Mouse (Mus musculus): ENCODE results near the gene Endog. TPM values are rescaled to one million over a fixed set of nuclear protein-coding genes. Genes with fewer than 3 reads are reported as not detected.
"Not testable (repeated sequence)": the region's sequence is repeated elsewhere in the genome, so short reads cannot be mapped to it uniquely, and the experiment has no call there.

Gene Endog
- not detected in 2 replicates for polyA plus RNA-seq (2012; ENCODE audit: insufficient read depth, insufficient read length, low replicate concordance, missing spikeins)

DNA sequence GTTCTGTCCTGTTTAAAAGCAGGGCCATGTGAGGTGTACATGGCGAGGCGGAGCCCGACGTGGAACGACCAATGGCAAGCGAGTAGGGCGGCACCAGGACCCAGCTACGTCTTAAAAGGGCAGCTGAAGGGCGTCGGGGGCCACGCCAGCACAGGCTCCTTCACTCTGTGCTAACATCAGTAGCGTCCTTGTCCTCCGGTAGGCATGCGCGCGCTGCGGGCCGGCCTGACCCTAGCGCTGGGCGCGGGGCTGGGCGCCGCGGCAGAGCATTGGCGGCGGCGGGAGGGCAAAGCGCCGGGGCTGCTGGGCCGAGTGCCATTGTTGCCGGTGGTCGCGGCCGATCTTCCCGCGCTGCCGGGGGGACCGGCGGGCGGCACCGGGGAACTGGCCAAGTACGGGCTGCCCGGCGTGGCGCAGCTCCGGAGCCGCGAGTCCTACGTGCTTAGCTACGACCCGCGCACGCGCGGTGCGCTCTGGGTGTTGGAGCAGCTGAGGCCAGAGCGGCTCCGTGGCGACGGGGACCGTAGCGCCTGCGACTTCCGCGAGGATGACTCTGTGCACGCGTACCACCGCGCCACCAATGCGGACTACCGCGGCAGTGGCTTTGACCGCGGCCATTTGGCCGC, at the start of gene Endog:
Endog (plus strand) TSS at position 123 of the 626 bp plus-strand sequence.
- Histone ChIP-seq H3K4me3 (ENCODE audit: insufficient read depth, low read depth, low read length) (peak within 1 kb of the TSS; percentile 63), H3K4me1 (ENCODE audit: control insufficient read depth, insufficient read depth, low read length) (peaks cover 22% of the 10 kb centered on the region), H3K27ac (ENCODE audit: insufficient read depth, low read depth, low read length) (peak within 1 kb of the TSS; percentile 93)
- WGBS: under 1% methylated on average over 75 of the region's 75 CpGs
- TF ChIP-seq POLR2A (IDR thresholded peaks at IDR 0.05; ENCODE audit: insufficient read depth, low read depth, low read length): peak; percentile 95
- no peak for TF ChIP-seq CTCF (IDR thresholded peaks at IDR 0.05; ENCODE audit: insufficient read depth, low read depth, low read length)

GRCm38 (mm10) chr2:30122766-30123165, 48.5 kb upstream of the Endog start:
- TF ChIP-seq CTCF (IDR thresholded peaks at IDR 0.05; ENCODE audit: insufficient read depth, low read depth, low read length) (no peak), POLR2A (IDR thresholded peaks at IDR 0.05; ENCODE audit: insufficient read depth, low read depth, low read length) (no peak)
- WGBS: 58% methylated on average over 5 of the region's 5 CpGs
- peak overlapping the region; percentile 16; the same call in 1 of the 2 replicates for H3K27ac ChIP-seq (ENCODE audit: insufficient read depth, low read depth, low read length)
- peaks cover 35% of the 10 kb centered on the region for H3K4me1 ChIP-seq (ENCODE audit: control insufficient read depth, insufficient read depth, low read length)
- H3K4me3 ChIP-seq (ENCODE audit: insufficient read depth, low read depth, low read length): peak overlapping the region; percentile 19; the same call in 1 of the 2 replicates

- peak overlapping the region; percentile 98 for H3K27ac ChIP-seq (ENCODE audit: insufficient read depth, low read depth, low read length)
- WGBS: under 1% methylated on average over 44 of the region's 44 CpGs
- H3K4me3 ChIP-seq (ENCODE audit: insufficient read depth, low read depth, low read length): peak overlapping the region; percentile 97
- TF ChIP-seq POLR2A (IDR thresholded peaks at IDR 0.05; ENCODE audit: insufficient read depth, low read depth, low read length) (no peak), CTCF (IDR thresholded peaks at IDR 0.05; ENCODE audit: insufficient read depth, low read depth, low read length) (no peak)
- peaks cover 28% of the 10 kb centered on the region for H3K4me1 ChIP-seq (ENCODE audit: control insufficient read depth, insufficient read depth, low read length)
These were observed 47.4 kb upstream of the Endog start for GRCm38 (mm10) chr2:30123729-30124471.

DNA sequence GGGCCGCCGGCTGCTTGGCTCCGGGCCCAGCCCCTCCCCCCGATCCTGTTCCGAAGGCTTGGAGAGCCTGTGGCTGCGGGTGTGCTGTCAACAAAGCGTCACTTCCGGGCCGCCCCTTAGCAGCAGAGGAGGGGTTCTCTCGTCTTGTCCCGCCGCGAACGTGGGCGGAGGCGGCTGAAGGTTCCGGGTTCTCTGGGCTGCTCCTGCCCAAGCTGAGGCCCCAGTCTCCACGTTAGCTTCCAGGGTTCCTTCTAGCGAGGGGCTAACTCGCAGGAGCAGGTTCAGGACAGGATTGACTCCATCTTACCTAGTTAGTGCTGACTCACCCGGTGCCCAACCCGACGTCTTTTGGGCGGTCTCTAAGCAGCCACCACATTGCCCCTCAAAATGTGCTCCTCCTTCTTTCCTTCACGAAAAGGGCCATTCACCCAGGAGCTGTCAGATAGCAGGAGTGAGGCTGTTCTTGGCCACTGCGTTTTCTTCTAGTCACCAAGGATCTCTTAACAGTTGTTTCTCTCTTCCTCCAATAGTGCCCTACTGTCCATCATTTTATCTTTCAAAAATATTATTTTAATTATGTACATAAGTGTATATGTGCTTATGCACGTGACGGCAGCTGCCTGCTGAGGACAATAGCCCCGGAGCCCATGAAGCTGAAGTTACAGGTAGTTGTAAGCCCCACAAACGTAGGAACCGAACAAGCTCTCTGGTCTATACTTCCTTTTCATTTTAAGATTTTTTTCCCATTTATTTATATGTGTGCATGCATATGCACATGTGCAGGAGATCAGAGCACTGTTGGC, 46.6 kb upstream of the Endog start, which contains the start of gene Zer1:
Zer1 (minus strand) TSS at position 114 of the 803 bp plus-strand sequence.
- Histone ChIP-seq H3K4me3 (ENCODE audit: insufficient read depth, low read depth, low read length) (peak within 1 kb of the TSS; percentile 97), H3K4me1 (ENCODE audit: control insufficient read depth, insufficient read depth, low read length) (peaks cover 20% of the 10 kb centered on the region), H3K27ac (ENCODE audit: insufficient read depth, low read depth, low read length) (peak within 1 kb of the TSS; percentile 98)
- TF ChIP-seq POLR2A (IDR thresholded peaks at IDR 0.05; ENCODE audit: insufficient read depth, low read depth, low read length): peak; percentile 63
- no peak for TF ChIP-seq CTCF (IDR thresholded peaks at IDR 0.05; ENCODE audit: insufficient read depth, low read depth, low read length)
- WGBS: 4% methylated on average over 31 of the region's 31 CpGs

- Histone ChIP-seq H3K27ac (ENCODE audit: insufficient read depth, low read depth, low read length) (no peak overlapping the region), H3K4me1 (ENCODE audit: control insufficient read depth, insufficient read depth, low read length) (peaks cover 2% of the 10 kb centered on the region; the same call in 1 of the 2 replicates), H3K4me3 (ENCODE audit: insufficient read depth, low read depth, low read length) (no peak overlapping the region)
- WGBS: 29% methylated on average over 2 of the region's 2 CpGs
- TF ChIP-seq CTCF (IDR thresholded peaks at IDR 0.05; ENCODE audit: insufficient read depth, low read depth, low read length) (no peak), POLR2A (IDR thresholded peaks at IDR 0.05; ENCODE audit: insufficient read depth, low read depth, low read length) (no peak)
These were observed 42.5 kb upstream of the Endog start for GRCm38 (mm10) chr2:30128789-30129188.

DNA sequence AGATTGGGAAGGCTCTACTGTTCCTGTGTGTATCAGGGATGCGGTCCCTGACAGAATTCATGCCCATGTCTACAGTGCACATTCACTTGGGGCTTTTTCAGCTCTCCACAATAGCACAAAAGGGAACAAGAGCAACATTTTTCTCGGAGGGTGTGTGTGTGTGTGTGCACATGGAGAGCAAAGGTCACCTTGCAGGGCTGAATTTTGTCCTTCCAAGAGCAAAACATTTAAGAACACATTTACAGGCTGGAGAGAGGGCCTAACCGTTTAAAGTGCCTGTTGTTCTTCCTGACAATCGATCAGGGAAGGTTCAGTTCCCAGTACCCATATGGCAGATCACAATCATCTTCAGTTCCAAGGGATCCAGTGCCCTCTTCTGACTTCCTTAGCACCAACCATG, 41.1 kb upstream of the Endog start:
- TF ChIP-seq POLR2A (IDR thresholded peaks at IDR 0.05; ENCODE audit: insufficient read depth, low read depth, low read length) (no peak), CTCF (IDR thresholded peaks at IDR 0.05; ENCODE audit: insufficient read depth, low read depth, low read length) (no peak)
- 83% methylated on average over 4 of the region's 4 CpGs for WGBS
- Histone ChIP-seq H3K4me3 (ENCODE audit: insufficient read depth, low read depth, low read length) (no peak overlapping the region), H3K4me1 (ENCODE audit: control insufficient read depth, insufficient read depth, low read length) (peaks cover 10% of the 10 kb centered on the region), H3K27ac (ENCODE audit: insufficient read depth, low read depth, low read length) (no peak overlapping the region)

- peaks cover 12% of the 10 kb centered on the region for H3K4me1 ChIP-seq (ENCODE audit: control insufficient read depth, insufficient read depth, low read length)
- not testable (repeated sequence) for H3K4me3 ChIP-seq (ENCODE audit: insufficient read depth, low read depth, low read length); H3K27ac ChIP-seq (ENCODE audit: insufficient read depth, low read depth, low read length)
- 57% methylated on average over 5 of the region's 5 CpGs for WGBS
These were observed 40.1 kb upstream of the Endog start for GRCm38 (mm10) chr2:30131240-30131639.

DNA sequence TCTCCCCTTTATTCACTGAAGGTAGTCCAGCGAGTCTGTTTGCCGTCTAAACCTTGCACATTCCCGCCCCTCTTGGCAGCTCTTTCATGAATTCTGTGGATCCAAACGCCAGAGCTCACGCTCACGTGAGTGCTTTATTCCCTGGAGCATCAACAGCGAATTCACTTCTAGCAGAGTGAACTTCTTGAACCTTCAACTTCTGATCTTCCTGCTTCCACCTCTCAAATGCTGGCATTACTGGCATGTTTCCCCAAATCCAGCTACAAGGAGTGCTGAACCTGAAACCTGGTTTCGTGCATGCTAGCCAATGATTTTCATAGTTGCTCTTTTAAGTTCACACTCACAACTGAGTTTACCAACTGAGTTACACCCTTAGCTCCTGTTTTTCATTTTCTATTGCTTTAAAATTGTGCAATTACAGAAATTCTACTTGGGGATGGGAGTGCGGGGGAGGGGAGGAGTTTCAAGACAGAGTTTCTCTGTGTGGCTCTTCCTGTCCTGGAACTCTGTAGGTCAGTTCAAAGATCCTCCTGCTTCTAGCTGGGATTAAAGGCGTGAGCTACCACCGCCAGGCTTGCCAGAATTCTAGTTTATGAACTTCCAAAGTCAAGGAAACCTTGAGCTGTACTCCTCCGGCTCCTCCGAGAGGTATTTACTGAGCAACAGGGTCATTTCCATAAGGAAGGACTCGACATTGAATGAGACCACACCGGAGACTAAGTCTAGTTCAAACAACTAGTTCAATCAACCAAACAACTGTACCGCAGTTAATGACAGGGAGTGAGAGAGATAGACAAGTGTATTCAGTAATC, 38.3 kb upstream of the Endog start:
- peak overlapping the region; percentile 87 for H3K4me3 ChIP-seq (ENCODE audit: insufficient read depth, low read depth, low read length)
- TF ChIP-seq CTCF (IDR thresholded peaks at IDR 0.05; ENCODE audit: insufficient read depth, low read depth, low read length) (no peak), POLR2A (IDR thresholded peaks at IDR 0.05; ENCODE audit: insufficient read depth, low read depth, low read length) (no peak)
- H3K27ac ChIP-seq (ENCODE audit: insufficient read depth, low read depth, low read length): peak overlapping the region; percentile 18; the same call in 1 of the 2 replicates
- H3K4me1 ChIP-seq (ENCODE audit: control insufficient read depth, insufficient read depth, low read length): peaks cover 19% of the 10 kb centered on the region
- 10% methylated on average over 16 of the region's 16 CpGs for WGBS

Measured in olfactory bulb, adult 2 months (tissue).